Mouse (Mus musculus) embryo, embryonic 10.5 days (tissue): ENCODE measurements around the gene Dppa4.

ENCODE experiments used
- DNase-seq: peaks from one replicate; pipeline ENCODE4 v3.0.0-alpha.2; 2015; ENCODE audit warnings: low spot score

Gene Dppa4

DNA sequence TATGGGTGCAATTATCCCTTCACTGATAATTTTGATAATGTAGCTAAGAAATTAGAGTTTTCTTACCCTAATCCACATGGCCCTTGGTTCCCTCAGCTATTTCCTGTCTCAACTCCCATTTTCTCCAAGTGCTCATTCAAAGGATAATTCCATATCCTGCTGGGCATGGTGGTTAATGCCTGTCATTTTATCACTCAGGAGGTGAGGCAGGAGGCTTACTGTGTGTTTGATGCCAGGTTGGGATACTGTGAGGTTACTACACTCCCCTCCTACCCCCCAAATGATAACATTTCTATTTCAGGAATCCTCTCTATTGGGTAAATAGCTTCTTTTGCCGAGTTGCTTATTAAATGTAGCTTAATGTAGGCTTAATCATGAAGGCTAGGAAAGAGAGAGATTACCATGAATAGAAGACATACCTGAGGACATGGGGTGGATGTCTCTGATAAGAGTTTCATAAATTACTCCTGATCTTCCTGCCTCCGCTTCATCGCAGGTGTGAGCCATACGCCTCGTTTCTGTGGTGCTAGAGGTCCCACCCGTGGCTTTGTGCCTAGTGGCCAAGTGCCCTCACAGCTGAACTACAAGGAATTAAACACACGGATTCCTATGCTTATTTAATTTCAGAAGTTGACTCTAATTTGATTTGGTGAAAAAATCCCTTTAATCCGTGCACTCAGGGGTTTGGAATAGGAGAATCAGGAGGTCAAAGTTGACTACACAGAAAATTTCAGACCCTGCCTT is 40.2 kb downstream of the Dppa4 start:
- no peak for DNase-seq

- peak; percentile 68 for DNase-seq
Observed at GRCm38 (mm10) chr16:48326903-48327302, 43.4 kb downstream of the Dppa4 start.

- no peak for DNase-seq
Observed at GRCm38 (mm10) chr16:48328420-48328819, 44.9 kb downstream of the Dppa4 start.

DNA sequence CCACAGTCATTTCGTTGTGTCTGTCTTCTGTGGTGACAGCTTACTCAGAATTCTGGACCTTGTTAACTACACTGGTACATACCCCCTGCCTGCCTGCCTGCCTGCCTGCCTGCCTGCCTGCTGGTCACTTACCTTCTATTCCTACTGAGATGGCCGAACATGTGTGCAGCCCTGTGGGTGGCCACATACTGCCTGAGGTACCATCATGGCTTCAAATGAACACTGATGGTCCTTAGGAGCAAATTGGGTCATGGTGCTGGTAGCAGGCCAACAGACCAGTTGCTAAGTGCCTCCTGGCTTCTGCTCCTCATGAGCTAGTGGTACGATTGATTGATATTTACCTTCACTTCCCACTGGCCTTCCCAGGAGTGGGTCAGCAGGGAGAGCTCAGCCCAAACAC is 48.3 kb downstream of the Dppa4 start:
- DNase-seq: no peak

GRCm38 (mm10) chr16:48335326-48335725 is 51.8 kb downstream of the Dppa4 start:
- no peak for DNase-seq
